Mouse (Mus musculus) liver, postnatal 0 days (tissue): ENCODE measurements around the gene Ormdl1. TPM values are rescaled to one million over a fixed set of nuclear protein-coding genes. Genes with fewer than 3 reads are reported as not detected.
"Not testable (repeated sequence)": the region's sequence is repeated elsewhere in the genome, so short reads cannot be mapped to it uniquely, and the experiment has no call there.

ENCODE experiments used
- ATAC-seq: fragments of 200-750 bp; cut with Nextera tagmentation; 2 replicates; pipeline ENCODE4 v1.8.0; 2017; ENCODE audit warnings: mild to moderate bottlenecking, moderate library complexity
- DNase-seq: peaks from one replicate; pipeline ENCODE4 v3.0.0-alpha.2; 2016
- H3K27ac ChIP-seq: fragments of 300-500 bp; sonication (generic); 2 replicates; pipeline ENCODE4 v1.5.1; 2014; ENCODE audit warnings: antibody characterized with exemption, moderate library complexity, mild to moderate bottlenecking, low read depth
- H3K27me3 ChIP-seq: fragments of 300-500 bp; sonication (generic); 2 replicates; pipeline ENCODE4 v1.6.1; 2014; ENCODE audit warnings: low read length, control low read depth, mixed read lengths; ENCODE audit not compliant: insufficient read depth
- H3K36me3 ChIP-seq: fragments of 300-500 bp; sonication (generic); replicated peaks from 2 replicates; pipeline ENCODE4 v1.6.1; 2014; ENCODE audit warnings: mild to moderate bottlenecking, control low read depth, low read length, moderate library complexity, mixed read lengths; ENCODE audit not compliant: insufficient read depth
- H3K4me1 ChIP-seq: fragments of 300-500 bp; sonication (generic); 2 replicates; pipeline ENCODE4 v1.6.1; 2014; ENCODE audit warnings: antibody characterized with exemption, mild to moderate bottlenecking, control low read depth; ENCODE audit not compliant: insufficient read depth
- H3K4me2 ChIP-seq: fragments of 300-500 bp; sonication (generic); 2 replicates; pipeline ENCODE4 v1.6.1; 2014; ENCODE audit warnings: low read depth, mild to moderate bottlenecking, low read length, moderate library complexity, mixed read lengths
- H3K4me3 ChIP-seq: fragments of 300-500 bp; sonication (generic); 2 replicates; pipeline ENCODE4 v1.5.1; 2014; ENCODE audit warnings: low read depth, low read length
- H3K9ac ChIP-seq: fragments of 300-500 bp; sonication (generic); replicated peaks from 2 replicates; pipeline ENCODE4 v1.6.1; 2014; ENCODE audit warnings: mild to moderate bottlenecking, moderate library complexity
- H3K9me3 ChIP-seq: fragments of 300-500 bp; sonication (generic); 2 replicates; pipeline ENCODE4 v1.6.1; 2016; ENCODE audit warnings: mild to moderate bottlenecking, control low read depth, low read length, mixed read lengths
- CTCF ChIP-seq: sonication (generic); IDR thresholded peaks from 2 replicates; pipeline ENCODE4 v1.5.1; 2016; ENCODE audit warnings: antibody characterized with exemption, low read depth
- EP300 ChIP-seq: IDR thresholded peaks from 2 replicates; pipeline ENCODE4 v1.6.1; 2016; ENCODE audit warnings: antibody characterized with exemption, low read depth, mild to moderate bottlenecking
- WGBS: fragments of 180-500 bp; shearing (Covaris S2); extraction: QIAGEN DNeasy Blood & Tissue Kit; methylation state at CpG from one replicate; pipeline ENCODE4 v1.1.7; 2014; ENCODE audit not compliant: insufficient replicate concordance; 5-methylcytosine and 5-hydroxymethylcytosine counted together
- polyA plus RNA-seq: library from polyadenylated mRNA; unstranded; fragments of >200 nt; fragmentation: Nextera tagmentation; extraction: Ambion mirVana; gene quantifications from 2 replicates; pipeline ENCODE4 v1.2.1, GENCODE M21; 2015

The Ormdl1 gene
- polyA plus RNA-seq, 1 experiment from 2014 or later, result 18.3 TPM

GRCm38 (mm10) chr1:53312989-53313967, 16.4 kb downstream of the Ormdl1 start, which contains the start of gene Osgepl1:
Osgepl1 (plus strand) TSS chr1:53313624.
- WGBS, result 2% methylated on average over 27 of the region's 27 CpGs
- H3K4me2 ChIP-seq, result peak within 1 kb of the TSS; percentile 68
- no peaks in the 10 kb centered on the region for H3K4me1 ChIP-seq
- peak within 1 kb of the TSS; percentile 77 for H3K9ac ChIP-seq
- peak within 1 kb of the TSS; percentile 73 for H3K27ac ChIP-seq
- DNase-seq (peak; percentile 88), ATAC-seq (peak; percentile 97)
- no peaks in the 10 kb centered on the region for H3K27me3 ChIP-seq
- H3K36me3 ChIP-seq, result peaks cover 7% of the 10 kb centered on the region; the same call in 1 of the 2 replicates
- no peaks in the 10 kb centered on the region for H3K9me3 ChIP-seq
- peak; percentile 46 for TF ChIP-seq CTCF
- TF ChIP-seq EP300, result no peak; the same call in 1 of the 2 replicates
- peak within 1 kb of the TSS; percentile 68 for H3K4me3 ChIP-seq

- Histone ChIP-seq H3K4me2 (no peak overlapping the region), H3K36me3 (peaks cover 16% of the 10 kb centered on the region), H3K4me3 (no peak overlapping the region), H3K27me3 (no peaks in the 10 kb centered on the region), H3K9ac (no peak overlapping the region), H3K9me3 (no peaks in the 10 kb centered on the region), H3K4me1 (no peaks in the 10 kb centered on the region), H3K27ac (no peak overlapping the region)
- DNase-seq, result no peak
- WGBS, result 75% methylated on average over 4 of the region's 4 CpGs
- no peak for TF ChIP-seq EP300
- no peak for TF ChIP-seq CTCF
- ATAC-seq, result no peak
Observed at GRCm38 (mm10) chr1:53321662-53322344, 24.9 kb downstream of the Ormdl1 start.

- no peak overlapping the region for H3K9ac ChIP-seq
Observed at GRCm38 (mm10) chr1:53323254-53323653, 26.4 kb downstream of the Ormdl1 start.

GRCm38 (mm10) chr1:53324277-53324676, 27.4 kb downstream of the Ormdl1 start:
- ATAC-seq, result no peak
- H3K4me1 ChIP-seq, result no peaks in the 10 kb centered on the region
- no peak overlapping the region for H3K9ac ChIP-seq
- WGBS, result 79% methylated on average over 1 of the region's 1 CpGs
- H3K27ac ChIP-seq, result no peak overlapping the region
- peaks cover 7% of the 10 kb centered on the region; the same call in 1 of the 2 replicates for H3K36me3 ChIP-seq
- H3K4me3 ChIP-seq, result no peak overlapping the region
- no peak for TF ChIP-seq CTCF
- no peak for TF ChIP-seq EP300
- H3K4me2 ChIP-seq, result no peak overlapping the region
- H3K9me3 ChIP-seq, result no peaks in the 10 kb centered on the region
- DNase-seq, result no peak
- no peaks in the 10 kb centered on the region for H3K27me3 ChIP-seq

More at GRCm38 (mm10) chr1:53323254-53323653, 26.4 kb downstream of the Ormdl1 start:
- Histone ChIP-seq H3K9me3 (no peaks in the 10 kb centered on the region), H3K4me2 (no peak overlapping the region), H3K27ac (no peak overlapping the region), H3K27me3 (no peaks in the 10 kb centered on the region), H3K36me3 (peaks cover 9% of the 10 kb centered on the region), H3K4me1 (no peaks in the 10 kb centered on the region), H3K4me3 (no peak overlapping the region)
- 90% methylated on average over 5 of the region's 5 CpGs for WGBS
- ATAC-seq, result no peak
- TF ChIP-seq EP300 (no peak), CTCF (no peak)
- no peak for DNase-seq

- ATAC-seq, result no peak
Observed at GRCm38 (mm10) chr1:53324827-53325494, 28.1 kb downstream of the Ormdl1 start.

GRCm38 (mm10) chr1:53333527-53333926, 36.6 kb downstream of the Ormdl1 start:
- not testable (repeated sequence) for H3K27me3 ChIP-seq, H3K9me3 ChIP-seq, H3K4me2 ChIP-seq, H3K27ac ChIP-seq, H3K4me3 ChIP-seq, H3K4me1 ChIP-seq, ATAC-seq, DNase-seq, H3K36me3 ChIP-seq, H3K9ac ChIP-seq
- 34% methylated on average over 5 of the region's 5 CpGs for WGBS

More at GRCm38 (mm10) chr1:53324827-53325494, 28.1 kb downstream of the Ormdl1 start:
- H3K4me3 ChIP-seq, result no peak overlapping the region
- 85% methylated on average over 5 of the region's 5 CpGs for WGBS
- H3K4me2 ChIP-seq, result no peak overlapping the region
- H3K36me3 ChIP-seq, result peaks cover 7% of the 10 kb centered on the region; the same call in 1 of the 2 replicates
- no peaks in the 10 kb centered on the region for H3K27me3 ChIP-seq
- no peaks in the 10 kb centered on the region for H3K9me3 ChIP-seq
- no peaks in the 10 kb centered on the region for H3K4me1 ChIP-seq
- TF ChIP-seq EP300, result no peak
- TF ChIP-seq CTCF, result no peak
- DNase-seq, result no peak
- H3K27ac ChIP-seq, result no peak overlapping the region
- H3K9ac ChIP-seq, result no peak overlapping the region
